Mouse (Mus musculus) adrenal gland, adult 18-20 months (tissue): ENCODE data around the gene Dnajc14. TPM values are rescaled to one million over a fixed set of nuclear protein-coding genes. Genes with fewer than 3 reads are reported as not detected.

ENCODE experiments used
- DNase-seq, 2 experiments: peaks; one replicate each; pipeline ENCODE4 v3.0.0; 2021 to 2022; ENCODE audit warnings: low spot score in 2 of 2
- long read RNA-seq, 2 experiments: library from polyadenylated mRNA; stranded (forward); transcript quantifications; one replicate each; pipeline ENCODE4 v2.0.0; 2021
- total RNA-seq, 2 experiments: library from RNA; stranded (reverse); gene quantifications; 1 replicate in 1 of 2; 2 replicates in 1 of 2; pipeline ENCODE4 v1.2.3; 2021

The Dnajc14 gene
- total RNA-seq, result 10 to 100 TPM; 60.0 to 67.1 TPM
- long read RNA-seq, experiment 1, full-length matches to known transcripts, result 91 of 99 reads
- long read RNA-seq, experiment 1, partial matches to known transcripts, result 5 of 99 reads
- long read RNA-seq, experiment 1, other reads (novel, unspliced or antisense), result 3 of 99 reads
- long read RNA-seq, experiment 2, full-length matches to known transcripts, result 204 of 219 reads
- long read RNA-seq, experiment 2, partial matches to known transcripts, result 10 of 219 reads
- long read RNA-seq, experiment 2, other reads (novel, unspliced or antisense), result 5 of 219 reads

- DNase-seq, result peak; percentile 43 to 44
Measured at GRCm38 (mm10) chr10:128803771-128804270, at the start of gene Dnajc14. TSS of gene Dnajc14 (plus strand) at chr10:128804062.

GRCm38 (mm10) chr10:128772895-128773294 is 31.0 kb upstream of the Dnajc14 start:
- DNase-seq, result no peak

- no peak for DNase-seq
Measured at GRCm38 (mm10) chr10:128773685-128774084, 30.2 kb upstream of the Dnajc14 start.

GRCm38 (mm10) chr10:128778441-128778840 is 25.4 kb upstream of the Dnajc14 start:
- no peak for DNase-seq

GRCm38 (mm10) chr10:128779011-128779795 is 24.7 kb upstream of the Dnajc14 start:
- peak; percentile 45 to 72 for DNase-seq

- DNase-seq, result no peak
Measured at GRCm38 (mm10) chr10:128780200-128780599, 23.7 kb upstream of the Dnajc14 start.

- DNase-seq, result peak; percentile 35 to 42
Measured at GRCm38 (mm10) chr10:128790398-128791124, 13.3 kb upstream of the Dnajc14 start, which contains the start of gene Mmp19. TSS of gene Mmp19 (plus strand) at chr10:128790910.

- no peak for DNase-seq
Measured at GRCm38 (mm10) chr10:128792041-128792440, 11.8 kb upstream of the Dnajc14 start.

GRCm38 (mm10) chr10:128793258-128793657 is 10.6 kb upstream of the Dnajc14 start:
- DNase-seq, result no peak

GRCm38 (mm10) chr10:128794391-128794790 is 9.5 kb upstream of the Dnajc14 start:
- DNase-seq, result no peak

GRCm38 (mm10) chr10:128795581-128795980 is 8.3 kb upstream of the Dnajc14 start:
- DNase-seq, result no peak

- DNase-seq, result no peak
Measured at GRCm38 (mm10) chr10:128798676-128799075, 5.2 kb upstream of the Dnajc14 start.

GRCm38 (mm10) chr10:128801981-128802495 is 1.8 kb upstream of the Dnajc14 start:
- DNase-seq, result no peak

- no peak for DNase-seq
Measured at GRCm38 (mm10) chr10:128802956-128803355, 906 bp upstream of the Dnajc14 start.

GRCm38 (mm10) chr10:128803361-128803760 is 501 bp upstream of the Dnajc14 start:
- no peak for DNase-seq

- peak; percentile 59 to 65 for DNase-seq
Measured at GRCm38 (mm10) chr10:128804271-128805091, 619 bp downstream of the Dnajc14 start, which contains the start of gene Tmem198b. TSS of gene Tmem198b (minus strand) at chr10:128804370.

GRCm38 (mm10) chr10:128805092-128806000 is 1.5 kb downstream of the Dnajc14 start:
- peak; percentile 86 to 89 for DNase-seq

GRCm38 (mm10) chr10:128806086-128806485 is 2.2 kb downstream of the Dnajc14 start:
- no peak for DNase-seq

GRCm38 (mm10) chr10:128807018-128807417 is 3.2 kb downstream of the Dnajc14 start:
- DNase-seq, result no peak
